Mouse (Mus musculus): ENCODE measurements around the gene Vmn1r222.
"Not testable (repeated sequence)": the region's sequence is repeated elsewhere in the genome, so short reads cannot be mapped to it uniquely, and the experiment has no call there.

Vmn1r222 gene

GRCm38 (mm10) chr13:23235847-23236246 lies at the start of gene Vmn1r222:
TSS of gene Vmn1r222 (minus strand) at chr13:23235947.
- not testable (repeated sequence) for DNase-seq

- no peak for DNase-seq
Measured at GRCm38 (mm10) chr13:23285191-23285920, 49.6 kb upstream of the Vmn1r222 start.

- DNase-seq: no peak
Measured at GRCm38 (mm10) chr13:23279992-23280391, 44.2 kb upstream of the Vmn1r222 start.

- no peak for DNase-seq
Measured at GRCm38 (mm10) chr13:23279576-23279975, 43.8 kb upstream of the Vmn1r222 start.

- no peak for DNase-seq
Measured at GRCm38 (mm10) chr13:23270321-23271101, 34.8 kb upstream of the Vmn1r222 start.

DNA sequence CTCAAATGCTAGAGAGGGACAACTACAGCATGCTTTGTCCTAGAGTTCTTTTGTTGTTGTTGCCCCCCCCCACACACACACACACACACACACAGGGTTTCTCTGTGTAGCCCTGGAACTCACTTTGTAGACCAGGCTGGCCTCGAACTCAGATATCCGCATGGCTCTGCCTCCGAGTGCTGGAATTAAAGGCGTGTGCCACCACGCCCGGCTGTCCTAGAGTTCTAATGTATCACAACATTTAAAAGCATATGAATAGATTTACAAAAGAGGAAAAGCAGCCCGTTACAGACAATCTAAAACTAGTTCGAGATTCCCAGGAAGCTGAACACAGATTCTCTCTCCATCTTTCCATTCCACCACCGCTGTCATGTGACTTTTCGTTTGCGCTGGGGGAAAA lies 33.9 kb upstream of the Vmn1r222 start:
- DNase-seq: no peak

GRCm38 (mm10) chr13:23269127-23269526 lies 33.4 kb upstream of the Vmn1r222 start:
- not testable (repeated sequence) for DNase-seq

DNA sequence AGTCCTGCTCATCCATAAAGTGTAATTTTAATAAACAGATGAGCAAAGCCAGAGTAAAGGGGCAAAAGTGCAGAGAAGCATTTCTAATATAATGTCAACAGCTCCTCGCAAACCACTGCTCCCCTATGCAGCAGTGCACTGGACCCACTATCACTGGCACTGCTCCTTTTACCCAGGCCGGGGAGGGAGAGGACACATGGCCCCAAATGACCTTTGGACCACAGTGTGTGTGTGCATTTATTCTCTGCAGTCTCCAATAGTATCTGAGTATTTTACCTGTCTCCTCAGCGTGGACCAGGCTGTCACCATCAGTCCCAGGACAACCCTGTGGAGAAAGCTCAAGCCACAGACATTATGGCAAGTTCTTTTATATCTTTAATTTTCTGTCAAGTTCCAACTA lies 32.9 kb upstream of the Vmn1r222 start:
- DNase-seq: not testable (repeated sequence)

DNA sequence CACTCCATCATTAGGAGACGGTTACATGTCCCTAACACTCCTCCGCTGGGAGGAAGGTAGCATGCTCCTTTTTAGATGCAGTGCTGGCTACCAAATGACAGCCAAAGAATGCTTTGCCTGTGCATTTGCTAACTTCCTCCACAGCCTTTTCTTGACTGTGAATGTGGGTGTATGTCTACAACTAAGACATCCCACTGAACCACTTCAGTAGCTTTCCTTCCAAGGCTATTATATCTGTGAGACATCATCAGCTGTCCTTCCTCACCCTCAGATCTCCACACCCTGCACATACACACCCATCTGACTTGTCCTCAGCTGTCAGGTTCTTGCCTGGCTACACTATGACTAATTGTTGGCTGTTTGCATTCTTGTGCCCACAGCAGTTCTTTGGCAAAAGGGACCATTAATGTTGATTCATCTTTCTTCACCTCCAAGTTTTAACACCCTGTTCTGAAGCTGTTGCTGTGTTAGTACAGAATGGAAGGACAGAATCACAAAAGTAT lies 22.9 kb upstream of the Vmn1r222 start:
- DNase-seq: no peak

DNA sequence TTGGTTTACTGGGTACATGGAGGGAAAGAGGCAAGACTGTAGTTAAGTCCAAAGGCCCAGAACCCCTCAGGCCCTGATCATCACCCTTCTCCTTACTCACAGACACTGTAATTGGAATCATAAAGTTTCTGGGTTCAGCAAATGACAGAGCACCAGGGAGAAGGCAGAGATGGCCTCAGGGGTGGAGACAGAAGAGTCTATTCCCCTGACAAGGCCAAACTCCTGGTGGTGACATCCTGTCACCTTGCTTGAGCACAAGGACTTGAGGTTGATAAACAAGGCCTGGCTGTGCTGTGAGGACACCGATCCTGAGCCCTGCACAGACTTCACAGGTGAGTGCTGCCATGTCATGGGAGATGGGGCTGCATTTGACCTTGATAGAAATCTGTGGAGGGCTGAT lies 11.1 kb upstream of the Vmn1r222 start, which contains the start of gene Vmn1r223:
Gene Vmn1r223, plus strand, starts transcription at position 301 of the 400 bp plus-strand sequence.
- DNase-seq: not testable (repeated sequence)

- not testable (repeated sequence) for DNase-seq
Measured at GRCm38 (mm10) chr13:23213827-23214226, 21.9 kb downstream of the Vmn1r222 start, which contains the start of gene Vmn1r221. TSS of gene Vmn1r221 (plus strand) at chr13:23214127.

GRCm38 (mm10) chr13:23203885-23204284 lies 31.9 kb downstream of the Vmn1r222 start:
- not testable (repeated sequence) for DNase-seq

GRCm38 (mm10) chr13:23187875-23188274 lies 47.9 kb downstream of the Vmn1r222 start, which contains the start of gene Vmn1r220:
TSS of gene Vmn1r220 (minus strand) at chr13:23187975.
- DNase-seq: no peak

Data from kidney, adult 18-20 months (tissue).